In genomic region chr2:157800288-157800687, GRCm38 (mm10) we compare ENCODE assay signal across 12 mouse cellular contexts.
DNase-seq lines count a peak whose midpoint lies in the region; ATAC-seq lines count a peak whose summit lies in the region.
"Had no signal": no experiment of that assay in that cellular context is flagged by ENCODE, and none has a peak within 500 bp of the region (broad histone marks: within the 10 kb centered on the region; RNA-seq: fewer than 3 reads in every experiment).

No protein-coding gene starts in this region.

- 95% methylated on average over 2 of the region's 2 CpGs for WGBS in embryonic facial prominence, embryonic 11.5 days
- 83% methylated on average over 2 of the region's 2 CpGs for WGBS in forebrain, embryonic 11.5 days
- 84% methylated on average over 2 of the region's 2 CpGs for WGBS in hindbrain, embryonic 15.5 days
- whole genome bisulfite sequencing in midbrain, embryonic 15.5 days: 88% methylated on average over 2 of the region's 2 CpGs
- WGBS in intestine, embryonic 15.5 days: 54% methylated on average over 2 of the region's 2 CpGs

- H3K9ac ChIP-seq in embryonic facial prominence, embryonic 11.5 days (replicated peaks; ENCODE audit: low read length): no peak overlapping the region
- no peak overlapping the region for H3K9ac ChIP-seq in forebrain, embryonic 11.5 days (ENCODE audit: low read length)
- H3K9ac ChIP-seq in hindbrain, embryonic 15.5 days: no peak overlapping the region
- no peak overlapping the region for H3K9ac ChIP-seq in midbrain, embryonic 15.5 days
- no peak overlapping the region for H3K9ac ChIP-seq in intestine, embryonic 15.5 days
- H3K9ac ChIP-seq: stomach, embryonic 15.5 days had no signal

- no peaks in the 10 kb centered on the region for H3K27me3 ChIP-seq in embryonic facial prominence, embryonic 11.5 days (ENCODE audit: control insufficient read depth, insufficient read depth, low read length)
- H3K27me3 ChIP-seq in forebrain, embryonic 11.5 days (ENCODE audit: control insufficient read depth, insufficient read depth, low read length): no peaks in the 10 kb centered on the region
- no peaks in the 10 kb centered on the region for H3K27me3 ChIP-seq in hindbrain, embryonic 15.5 days
- H3K27me3 ChIP-seq in midbrain, embryonic 15.5 days (replicated peaks): no peaks in the 10 kb centered on the region
- no peaks in the 10 kb centered on the region for H3K27me3 ChIP-seq in intestine, embryonic 15.5 days (replicated peaks)
- H3K27me3 ChIP-seq: heart, embryonic 13.5 days; stomach, embryonic 15.5 days had no signal

- no peak for DNase-seq in embryonic facial prominence, embryonic 11.5 days (ENCODE audit: low spot score)
- no peak for DNase-seq in forebrain, embryonic 11.5 days (ENCODE audit: low spot score)
- DNase-seq in cerebellum, adult 11 months: no peak
- DNase-seq in heart, adult 9 months (ENCODE audit: low spot score in 2 of 2): no peak
- DNase-seq: adrenal gland, postnatal 36 days; lung, adult 2 months; thymus, postnatal 4 days had no signal

- no peaks in the 10 kb centered on the region for H3K36me3 ChIP-seq in embryonic facial prominence, embryonic 11.5 days (replicated peaks; ENCODE audit: control insufficient read depth, insufficient read depth, low read depth, low read length)
- H3K36me3 ChIP-seq in forebrain, embryonic 11.5 days (ENCODE audit: control insufficient read depth, insufficient read depth, low read length): no peaks in the 10 kb centered on the region
- H3K36me3 ChIP-seq in hindbrain, embryonic 15.5 days: no peaks in the 10 kb centered on the region
- no peaks in the 10 kb centered on the region for H3K36me3 ChIP-seq in midbrain, embryonic 15.5 days (replicated peaks)
- no peaks in the 10 kb centered on the region for H3K36me3 ChIP-seq in intestine, embryonic 15.5 days
- H3K36me3 ChIP-seq: stomach, embryonic 15.5 days had no signal

- H3K4me3 ChIP-seq in embryonic facial prominence, embryonic 11.5 days (ENCODE audit: low read depth, low read length): no peak overlapping the region
- no peak overlapping the region for H3K4me3 ChIP-seq in forebrain, embryonic 11.5 days (ENCODE audit: low read depth, low read length)
- H3K4me3 ChIP-seq in hindbrain, embryonic 15.5 days: no peak overlapping the region
- H3K4me3 ChIP-seq in midbrain, embryonic 15.5 days: no peak overlapping the region
- no peak overlapping the region for H3K4me3 ChIP-seq in intestine, embryonic 15.5 days (replicated peaks)
- H3K4me3 ChIP-seq: heart, embryonic 13.5 days; stomach, embryonic 15.5 days had no signal

- peaks cover 2% of the 10 kb centered on the region; the same call in 1 of the 2 replicates for H3K4me1 ChIP-seq in embryonic facial prominence, embryonic 11.5 days (ENCODE audit: control insufficient read depth, insufficient read depth, low read length)
- H3K4me1 ChIP-seq in forebrain, embryonic 11.5 days (replicated peaks; ENCODE audit: control insufficient read depth, insufficient read depth, low read length): peaks cover 22% of the 10 kb centered on the region
- H3K4me1 ChIP-seq in hindbrain, embryonic 15.5 days (replicated peaks): peaks cover 48% of the 10 kb centered on the region
- H3K4me1 ChIP-seq in midbrain, embryonic 15.5 days: peaks cover 47% of the 10 kb centered on the region
- no peaks in the 10 kb centered on the region for H3K4me1 ChIP-seq in intestine, embryonic 15.5 days (replicated peaks)
- H3K4me1 ChIP-seq: stomach, embryonic 15.5 days had no signal

- no peak overlapping the region; the same call in 1 of the 2 replicates for H3K27ac ChIP-seq in embryonic facial prominence, embryonic 11.5 days (replicated peaks; ENCODE audit: low read depth, low read length)
- H3K27ac ChIP-seq in forebrain, embryonic 11.5 days (ENCODE audit: low read depth, low read length): peak overlapping the region; percentile 97
- peak overlapping the region; percentile 89 for H3K27ac ChIP-seq in hindbrain, embryonic 15.5 days (replicated peaks)
- H3K27ac ChIP-seq in midbrain, embryonic 15.5 days: peak overlapping the region; percentile 92
- H3K27ac ChIP-seq in intestine, embryonic 15.5 days: no peak overlapping the region
- H3K27ac ChIP-seq: stomach, embryonic 15.5 days had no signal

- no peaks in the 10 kb centered on the region for H3K9me3 ChIP-seq in embryonic facial prominence, embryonic 11.5 days (replicated peaks; ENCODE audit: control insufficient read depth, low read length)
- H3K9me3 ChIP-seq in forebrain, embryonic 11.5 days (ENCODE audit: control insufficient read depth, low read length): no peaks in the 10 kb centered on the region
- no peaks in the 10 kb centered on the region for H3K9me3 ChIP-seq in hindbrain, embryonic 15.5 days
- no peaks in the 10 kb centered on the region for H3K9me3 ChIP-seq in midbrain, embryonic 15.5 days
- H3K9me3 ChIP-seq in intestine, embryonic 15.5 days: no peaks in the 10 kb centered on the region
- H3K9me3 ChIP-seq: heart, embryonic 13.5 days; stomach, embryonic 15.5 days had no signal

- ATAC-seq in embryonic facial prominence, embryonic 11.5 days (replicated peaks; ENCODE audit: insufficient number of reproducible peaks, low FRiP score, low TSS enrichment, low read depth): peak; percentile 46; the same call in 1 of the 2 replicates
- 0 out of 2 replicates have a peak, but pooled peaks have one; percentile 19 for ATAC-seq in forebrain, embryonic 11.5 days (replicated peaks; ENCODE audit: low FRiP score)
- no peak for ATAC-seq in hindbrain, embryonic 15.5 days (ENCODE audit: low FRiP score, low read depth)
- no peak for ATAC-seq in midbrain, embryonic 15.5 days (replicated peaks)
- ATAC-seq in intestine, embryonic 15.5 days: no peak

- H3K4me2 ChIP-seq in embryonic facial prominence, embryonic 11.5 days (ENCODE audit: low read depth, low read length): no peak overlapping the region
- no peak overlapping the region for H3K4me2 ChIP-seq in forebrain, embryonic 11.5 days (ENCODE audit: low read depth, low read length, severe bottlenecking)
- H3K4me2 ChIP-seq in hindbrain, embryonic 15.5 days: no peak overlapping the region
- no peak overlapping the region for H3K4me2 ChIP-seq in midbrain, embryonic 15.5 days
- H3K4me2 ChIP-seq in intestine, embryonic 15.5 days (replicated peaks): no peak overlapping the region
- H3K4me2 ChIP-seq: heart, embryonic 13.5 days; stomach, embryonic 15.5 days had no signal

Comparison
In these comparisons a context has a peak if more than half of its experiments do, and no peak if none do; other contexts are left out.
1. ATAC-seq: peak in embryonic facial prominence, embryonic 11.5 days (single experiment) and forebrain, embryonic 11.5 days (single experiment); none in hindbrain, embryonic 15.5 days (single experiment), midbrain, embryonic 15.5 days (single experiment) and intestine, embryonic 15.5 days (single experiment).
2. H3K27ac ChIP-seq: peak in forebrain, embryonic 11.5 days (single experiment), hindbrain, embryonic 15.5 days (single experiment) and midbrain, embryonic 15.5 days (single experiment); none in embryonic facial prominence, embryonic 11.5 days (single experiment) and intestine, embryonic 15.5 days (single experiment).